Mouse (Mus musculus) forebrain, embryonic 15.5 days (tissue): ENCODE results near the gene Cwf19l1. TPM values are rescaled to one million over a fixed set of nuclear protein-coding genes. Genes with fewer than 3 reads are reported as not detected.
A peak's percentile ranks its signal among the peaks of the same experiment; 100 is the strongest.
"Not testable (repeated sequence)": the region's sequence is repeated elsewhere in the genome, so short reads cannot be mapped to it uniquely, and the experiment has no call there.

Source experiments
- ATAC-seq: fragments of 200-750 bp; cut with Nextera tagmentation; replicated peaks from 2 replicates; pipeline ENCODE4 v1.8.0; 2017; ENCODE audit warnings: mild to moderate bottlenecking, moderate TSS enrichment, moderate library complexity
- H3K27ac ChIP-seq: fragments of 300-500 bp; sonication (generic); replicated peaks from 2 replicates; pipeline ENCODE4 v1.5.1; 2015; ENCODE audit warnings: mild to moderate bottlenecking, inconsistent platforms
- H3K27me3 ChIP-seq: fragments of 300-500 bp; sonication (generic); 2 replicates; pipeline ENCODE4 v1.6.1; 2015; ENCODE audit warnings: inconsistent platforms
- H3K36me3 ChIP-seq: fragments of 300-500 bp; sonication (generic); 2 replicates; pipeline ENCODE4 v1.6.1; 2015; ENCODE audit warnings: mild to moderate bottlenecking, inconsistent platforms
- H3K4me1 ChIP-seq: fragments of 300-500 bp; sonication (generic); 2 replicates; pipeline ENCODE4 v1.6.1; 2015; ENCODE audit warnings: inconsistent platforms
- H3K4me2 ChIP-seq: fragments of 300-500 bp; sonication (generic); replicated peaks from 2 replicates; pipeline ENCODE4 v1.6.1; 2015; ENCODE audit warnings: mild to moderate bottlenecking, inconsistent platforms
- H3K4me3 ChIP-seq: fragments of 300-500 bp; sonication (generic); 2 replicates; pipeline ENCODE4 v1.5.1; 2015; ENCODE audit warnings: mild to moderate bottlenecking, inconsistent platforms
- H3K9ac ChIP-seq: fragments of 300-500 bp; sonication (generic); replicated peaks from 2 replicates; pipeline ENCODE4 v1.6.1; 2015; ENCODE audit warnings: mild to moderate bottlenecking, inconsistent platforms
- H3K9me3 ChIP-seq: fragments of 300-500 bp; sonication (generic); 2 replicates; pipeline ENCODE4 v1.6.1; 2016; ENCODE audit warnings: inconsistent platforms
- WGBS: fragments of 180-500 bp; shearing (Covaris S2); methylation state at CpG from one replicate; pipeline ENCODE4 v1.1.7; 2015; ENCODE audit warnings: mixed read lengths; 5-methylcytosine and 5-hydroxymethylcytosine counted together
- polyA plus RNA-seq: library from polyadenylated mRNA; unstranded; fragments of >200 nt; fragmentation: Nextera tagmentation; extraction: Ambion mirVana; gene quantifications from 2 replicates; pipeline ENCODE4 v1.2.1, GENCODE M21; 2015

Cwf19l1 gene
- polyA plus RNA-seq, 1 experiment from 2014 or later, result 37.2 TPM

GRCm38 (mm10) chr19:44146568-44146879, 10.8 kb upstream of the Cwf19l1 start:
- H3K36me3 ChIP-seq, result peaks cover 17% of the 10 kb centered on the region
- WGBS, result 57% methylated on average over 9 of the region's 9 CpGs
- peak overlapping the region; percentile 87 for H3K4me3 ChIP-seq
- peaks cover 3% of the 10 kb centered on the region; the same call in 1 of the 2 replicates for H3K27me3 ChIP-seq
- H3K9me3 ChIP-seq, result no peaks in the 10 kb centered on the region
- H3K27ac ChIP-seq, result peak overlapping the region; percentile 73
- peak overlapping the region; percentile 81 for H3K4me2 ChIP-seq
- peaks cover 17% of the 10 kb centered on the region for H3K4me1 ChIP-seq
- peak overlapping the region; percentile 85 for H3K9ac ChIP-seq
- peak; percentile 67; the same call in 1 of the 2 replicates for ATAC-seq

DNA sequence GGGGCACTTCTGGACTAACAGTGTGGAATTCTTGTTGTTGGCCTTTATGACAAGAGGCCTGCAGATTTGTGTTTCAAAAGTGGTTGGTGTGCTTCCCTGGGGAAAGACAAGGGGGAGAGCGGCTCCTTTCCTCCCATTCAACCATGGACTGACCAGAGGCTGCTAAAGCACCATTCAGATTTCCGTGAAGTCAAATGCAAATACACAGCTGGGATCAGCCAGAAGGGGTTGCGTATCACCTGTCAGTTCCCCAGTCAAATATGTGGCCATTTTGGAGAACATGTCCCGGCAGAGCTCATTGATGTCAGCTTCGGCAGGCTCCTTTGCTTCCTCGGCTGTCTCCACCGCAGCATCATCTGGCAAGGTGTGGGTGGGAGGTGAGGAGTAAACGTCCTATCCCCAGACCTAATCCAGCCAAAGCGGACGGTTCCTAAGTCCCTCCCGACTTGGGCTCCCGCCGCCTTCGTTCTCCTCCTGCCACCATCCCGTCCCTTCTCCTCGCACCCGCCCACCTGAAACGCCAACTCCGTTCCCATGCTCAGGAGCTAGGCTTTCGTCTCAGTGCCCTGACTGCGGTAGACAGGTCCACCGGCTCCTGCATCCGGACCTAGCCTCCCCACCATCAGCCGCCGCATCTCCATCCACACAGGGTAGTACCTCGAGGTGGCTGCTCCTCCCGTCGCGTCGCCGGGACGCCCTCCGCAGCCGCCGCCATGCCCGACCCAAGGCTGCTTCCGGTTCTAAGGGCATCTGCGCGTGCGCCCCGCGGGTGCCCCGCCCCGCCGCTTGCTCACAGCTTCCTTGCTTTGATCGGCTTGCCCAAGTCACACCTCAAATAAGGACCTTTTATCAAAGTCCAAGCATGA, 10.3 kb upstream of the Cwf19l1 start, which contains the start of gene Bloc1s2:
TSS of gene Bloc1s2 (minus strand) at position 745 of the 866 bp plus-strand sequence.
- peak; percentile 96 for ATAC-seq

DNA sequence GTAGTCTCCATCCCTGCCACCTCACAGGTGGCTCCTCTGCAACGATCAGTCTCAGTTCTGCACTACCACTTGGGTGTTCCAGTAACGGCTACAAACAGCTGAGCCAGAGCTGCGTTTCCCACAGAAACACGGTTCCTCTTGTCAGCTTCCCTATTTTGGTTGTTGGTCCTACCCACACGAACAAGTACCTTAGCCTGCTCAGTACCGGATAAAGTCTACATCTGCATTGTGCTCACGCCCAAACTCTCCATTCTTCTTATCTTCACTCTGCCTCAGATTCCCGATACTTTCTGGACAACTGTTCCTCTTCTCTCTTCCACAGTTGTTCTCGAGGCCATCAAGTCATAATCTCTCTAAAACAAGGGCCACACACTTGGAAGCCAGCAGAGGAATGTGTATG, 8.7 kb upstream of the Cwf19l1 start:
- Histone ChIP-seq H3K4me1 (peaks cover 17% of the 10 kb centered on the region), H3K4me3 (no peak overlapping the region), H3K36me3 (peaks cover 34% of the 10 kb centered on the region), H3K27me3 (no peaks in the 10 kb centered on the region), H3K27ac (no peak overlapping the region), H3K9ac (no peak overlapping the region), H3K9me3 (no peaks in the 10 kb centered on the region), H3K4me2 (no peak overlapping the region)
- no peak for ATAC-seq
- 93% methylated on average over 9 of the region's 9 CpGs for WGBS

More for the DNA sequence above, 10.3 kb upstream of the Cwf19l1 start, which contains the start of gene Bloc1s2:
- Histone ChIP-seq H3K36me3 (peaks cover 22% of the 10 kb centered on the region), H3K9me3 (no peaks in the 10 kb centered on the region), H3K4me2 (peak within 1 kb of the TSS; percentile 81), H3K4me1 (peaks cover 17% of the 10 kb centered on the region), H3K27me3 (peaks cover 3% of the 10 kb centered on the region; the same call in 1 of the 2 replicates), H3K4me3 (peak within 1 kb of the TSS; percentile 87), H3K27ac (peak within 1 kb of the TSS; percentile 73), H3K9ac (peak within 1 kb of the TSS; percentile 85)
- WGBS, result 2% methylated on average over 46 of the region's 46 CpGs

GRCm38 (mm10) chr19:44135960-44136485, 347 bp upstream of the Cwf19l1 start:
- peaks cover 14% of the 10 kb centered on the region for H3K4me1 ChIP-seq
- H3K4me3 ChIP-seq, result peak overlapping the region; percentile 80
- H3K36me3 ChIP-seq, result peaks cover 30% of the 10 kb centered on the region
- H3K27ac ChIP-seq, result 0 out of 2 replicates have a peak overlapping the region, but pooled peaks have one; percentile 9
- peak; percentile 34; the same call in 1 of the 2 replicates for ATAC-seq
- H3K9ac ChIP-seq, result peak overlapping the region; percentile 45
- H3K9me3 ChIP-seq, result no peaks in the 10 kb centered on the region
- WGBS, result 26% methylated on average over 7 of the region's 7 CpGs
- no peaks in the 10 kb centered on the region for H3K27me3 ChIP-seq
- peak overlapping the region; percentile 55 for H3K4me2 ChIP-seq

GRCm38 (mm10) chr19:44132917-44133316, 2.8 kb downstream of the Cwf19l1 start:
- Histone ChIP-seq H3K9me3 (no peaks in the 10 kb centered on the region), H3K9ac (no peak overlapping the region), H3K4me1 (peaks cover 14% of the 10 kb centered on the region), H3K27ac (no peak overlapping the region), H3K27me3 (no peaks in the 10 kb centered on the region), H3K4me2 (no peak overlapping the region), H3K4me3 (no peak overlapping the region), H3K36me3 (peaks cover 31% of the 10 kb centered on the region)
- ATAC-seq, result no peak
- WGBS, result 90% methylated on average over 5 of the region's 5 CpGs

GRCm38 (mm10) chr19:44128560-44128959, 7.1 kb downstream of the Cwf19l1 start:
- Histone ChIP-seq H3K4me3 (no peak overlapping the region), H3K4me1 (no peaks in the 10 kb centered on the region), H3K4me2 (no peak overlapping the region), H3K9ac (no peak overlapping the region), H3K36me3 (peaks cover 67% of the 10 kb centered on the region), H3K27ac (no peak overlapping the region), H3K27me3 (no peaks in the 10 kb centered on the region), H3K9me3 (no peaks in the 10 kb centered on the region)
- WGBS, result 93% methylated on average over 2 of the region's 2 CpGs
- no peak for ATAC-seq

GRCm38 (mm10) chr19:44127729-44128497, 7.8 kb downstream of the Cwf19l1 start:
- Histone ChIP-seq H3K4me2 (no peak overlapping the region), H3K27me3 (no peaks in the 10 kb centered on the region), H3K9ac (no peak overlapping the region), H3K36me3 (peaks cover 74% of the 10 kb centered on the region), H3K27ac (no peak overlapping the region), H3K4me3 (no peak overlapping the region), H3K9me3 (no peaks in the 10 kb centered on the region), H3K4me1 (no peaks in the 10 kb centered on the region)
- no peak for ATAC-seq
- WGBS, result 95% methylated on average over 10 of the region's 10 CpGs

GRCm38 (mm10) chr19:44121137-44121536, 14.5 kb downstream of the Cwf19l1 start:
- Histone ChIP-seq H3K27me3 (no peaks in the 10 kb centered on the region), H3K4me2 (no peak overlapping the region), H3K4me3 (no peak overlapping the region), H3K9me3 (no peaks in the 10 kb centered on the region), H3K36me3 (peaks cover 80% of the 10 kb centered on the region), H3K9ac (no peak overlapping the region), H3K4me1 (no peaks in the 10 kb centered on the region), H3K27ac (no peak overlapping the region)
- no peak for ATAC-seq
- 94% methylated on average over 7 of the region's 7 CpGs for WGBS

DNA sequence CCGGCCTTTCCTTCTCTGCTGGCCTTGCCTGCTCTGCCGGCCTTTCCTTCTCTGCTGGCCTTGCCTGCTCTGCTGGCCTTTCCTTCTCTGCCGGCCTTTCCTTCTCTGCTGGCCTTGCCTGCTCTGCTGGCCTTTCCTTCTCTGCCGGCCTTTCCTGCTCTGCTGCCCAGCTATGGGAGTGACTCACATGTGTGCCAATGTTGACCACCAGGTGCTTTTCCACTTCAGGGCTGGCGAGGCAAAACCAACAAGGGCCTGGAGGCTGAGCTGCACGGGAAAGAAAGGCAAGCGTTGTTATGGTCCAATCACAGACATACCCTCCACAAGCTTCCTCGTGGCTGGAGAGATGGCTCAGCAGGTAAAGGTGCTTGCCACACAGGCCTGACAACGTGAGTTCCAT, 15.0 kb downstream of the Cwf19l1 start:
- not testable (repeated sequence) for H3K4me3 ChIP-seq, H3K9me3 ChIP-seq, H3K27me3 ChIP-seq, H3K4me1 ChIP-seq, ATAC-seq, H3K9ac ChIP-seq, H3K27ac ChIP-seq, H3K4me2 ChIP-seq
- 92% methylated on average over 9 of the region's 9 CpGs for WGBS
- H3K36me3 ChIP-seq, result peaks cover 77% of the 10 kb centered on the region

DNA sequence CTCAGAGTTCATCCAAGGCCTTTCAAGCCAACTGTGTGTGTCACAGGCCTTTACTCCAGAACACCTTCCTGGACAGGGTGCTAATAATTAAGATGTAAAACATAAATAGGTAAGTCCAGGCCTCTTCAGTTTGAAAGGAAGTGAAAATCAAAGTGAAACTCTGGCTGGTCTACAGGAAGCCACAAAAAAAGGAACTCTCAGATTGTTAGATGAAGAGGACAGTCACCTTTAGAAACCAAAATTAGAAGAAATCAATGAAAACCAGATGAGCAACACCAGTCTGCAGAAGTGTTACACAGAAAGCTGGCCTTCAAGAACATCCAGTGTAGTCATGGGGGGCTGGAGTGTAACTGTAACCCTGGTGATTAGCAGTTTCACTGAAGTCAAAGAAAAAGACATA, 17.9 kb downstream of the Cwf19l1 start:
- Histone ChIP-seq H3K9me3 (no peaks in the 10 kb centered on the region), H3K9ac (no peak overlapping the region), H3K4me2 (no peak overlapping the region), H3K4me1 (no peaks in the 10 kb centered on the region), H3K36me3 (peaks cover 77% of the 10 kb centered on the region), H3K27ac (no peak overlapping the region), H3K27me3 (no peaks in the 10 kb centered on the region), H3K4me3 (no peak overlapping the region)
- ATAC-seq, result no peak

GRCm38 (mm10) chr19:44111706-44112105, 24.0 kb downstream of the Cwf19l1 start:
- Histone ChIP-seq H3K4me2 (no peak overlapping the region), H3K4me1 (peaks cover 10% of the 10 kb centered on the region), H3K36me3 (peaks cover 55% of the 10 kb centered on the region), H3K27ac (no peak overlapping the region), H3K9me3 (no peaks in the 10 kb centered on the region), H3K27me3 (no peaks in the 10 kb centered on the region), H3K9ac (no peak overlapping the region), H3K4me3 (no peak overlapping the region)
- 58% methylated on average over 7 of the region's 7 CpGs for WGBS
- ATAC-seq, result no peak

DNA sequence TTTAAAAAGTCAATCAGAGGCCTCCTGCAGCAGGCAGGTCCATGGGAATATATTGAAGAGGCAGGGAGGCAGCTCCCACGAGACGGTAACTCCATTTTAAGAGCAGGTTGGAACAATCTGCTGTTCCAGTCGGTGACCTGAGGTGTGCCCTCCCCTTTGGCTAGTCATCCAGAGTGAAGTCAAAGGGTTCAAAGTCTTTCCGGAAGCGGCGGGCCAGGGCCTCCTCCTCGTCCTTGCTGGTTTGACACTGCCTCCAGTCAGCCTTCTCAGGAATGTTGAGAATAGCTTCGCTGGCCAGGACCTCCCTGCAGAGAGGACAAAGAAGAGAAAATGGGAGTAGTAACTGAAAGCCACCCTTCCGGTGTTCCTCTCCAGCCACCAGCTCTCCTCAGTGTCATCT, 25.3 kb downstream of the Cwf19l1 start:
- 92% methylated on average over 9 of the region's 9 CpGs for WGBS
- no peak overlapping the region for H3K9ac ChIP-seq
- H3K36me3 ChIP-seq, result peaks cover 51% of the 10 kb centered on the region
- no peak overlapping the region for H3K27ac ChIP-seq
- no peak overlapping the region for H3K4me3 ChIP-seq
- H3K4me1 ChIP-seq, result peaks cover 23% of the 10 kb centered on the region
- H3K4me2 ChIP-seq, result no peak overlapping the region
- no peak for ATAC-seq
- no peaks in the 10 kb centered on the region for H3K9me3 ChIP-seq
- H3K27me3 ChIP-seq, result no peaks in the 10 kb centered on the region
